Mouse (Mus musculus) embryonic facial prominence, embryonic 10.5 days (tissue): Measurements from ENCODE around the gene Wdr70. TPM values are rescaled to one million over a fixed set of nuclear protein-coding genes. Genes with fewer than 3 reads are reported as not detected.
"Not testable (repeated sequence)": the region's sequence is repeated elsewhere in the genome, so short reads cannot be mapped to it uniquely, and the experiment has no call there.

Source experiments
- DNase-seq: peaks from one replicate; pipeline ENCODE4 v3.0.0-alpha.2; 2017; ENCODE audit warnings: low spot score
- H3K27ac ChIP-seq: fragments of 300-500 bp; sonication (generic); replicated peaks from 2 replicates; pipeline ENCODE4 v1.5.1; 2016; ENCODE audit warnings: mild to moderate bottlenecking
- H3K27me3 ChIP-seq: fragments of 300-500 bp; sonication (generic); replicated peaks from 2 replicates; pipeline ENCODE4 v1.6.1; 2016; ENCODE audit warnings: low read depth, mild to moderate bottlenecking; ENCODE audit not compliant: poor library complexity, severe bottlenecking
- H3K36me3 ChIP-seq: fragments of 300-500 bp; sonication (generic); replicated peaks from 2 replicates; pipeline ENCODE4 v1.6.1; 2016; ENCODE audit warnings: mild to moderate bottlenecking, moderate library complexity
- H3K4me1 ChIP-seq: fragments of 300-500 bp; sonication (generic); 2 replicates; pipeline ENCODE4 v1.6.1; 2016
- H3K4me3 ChIP-seq: fragments of 300-500 bp; sonication (generic); 2 replicates; pipeline ENCODE4 v1.5.1; 2016; ENCODE audit warnings: mild to moderate bottlenecking, moderate library complexity
- H3K9me3 ChIP-seq: fragments of 300-500 bp; sonication (generic); 2 replicates; pipeline ENCODE4 v1.6.1; 2016; ENCODE audit warnings: mild to moderate bottlenecking
- WGBS: fragments of 180-500 bp; shearing (Covaris S2); methylation state at CpG from one replicate; pipeline ENCODE4 v1.1.7; 2016; 5-methylcytosine and 5-hydroxymethylcytosine counted together
- polyA plus RNA-seq: library from polyadenylated mRNA; unstranded; fragments of >200 nt; fragmentation: Nextera tagmentation; extraction: Ambion mirVana; gene quantifications from 2 replicates; pipeline ENCODE4 v1.2.1, GENCODE M21; 2016

Wdr70 gene
- 78.6 and 87.4 TPM in 2 replicates for polyA plus RNA-seq

DNA sequence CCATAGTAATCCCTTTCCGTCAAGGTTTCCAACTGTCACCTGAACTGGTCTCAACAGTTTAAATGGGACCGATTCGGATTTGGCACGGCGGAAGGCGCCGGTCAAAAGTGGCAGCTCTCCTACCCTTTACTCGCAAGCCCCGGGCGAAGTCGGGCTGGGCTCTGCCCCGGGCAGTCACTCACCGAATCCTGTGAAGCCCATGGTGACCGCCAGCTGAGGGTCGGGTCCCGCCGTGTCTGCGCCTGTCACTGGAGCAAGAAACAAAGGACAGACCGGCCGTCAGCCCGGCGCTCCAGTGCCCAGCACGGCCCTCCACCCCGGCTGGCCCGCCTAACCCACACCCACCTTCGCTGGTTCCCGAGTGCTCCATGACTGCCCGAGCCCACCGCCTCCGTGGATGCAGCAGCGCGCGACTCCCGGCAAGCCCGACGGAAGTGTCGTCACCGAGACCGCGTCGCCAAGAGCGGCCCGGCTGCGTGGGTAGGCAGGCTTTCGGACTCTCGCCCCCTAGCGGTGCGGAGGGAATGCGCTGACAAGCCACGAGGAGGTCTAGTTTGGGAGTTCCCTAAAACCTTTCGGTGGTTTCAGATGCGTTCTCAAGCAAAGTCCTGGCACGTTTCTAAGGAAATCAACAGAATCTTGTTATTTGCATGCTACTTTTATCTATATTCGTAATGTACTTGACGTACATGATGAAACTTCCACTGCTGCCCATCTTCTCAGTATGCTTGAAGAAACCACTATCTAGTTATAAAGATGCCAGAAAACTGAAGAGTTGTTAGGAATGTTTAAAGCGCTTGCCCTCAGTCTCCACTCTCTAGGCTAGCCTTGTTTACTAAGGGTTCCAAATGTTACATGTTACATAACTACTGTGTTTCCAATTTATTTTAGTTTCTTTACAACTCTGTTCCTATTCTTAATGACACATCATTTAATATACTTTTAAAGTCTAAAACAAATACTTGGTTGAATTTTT lies at the start of gene Wdr70:
Wdr70 (minus strand) TSS at position 436 of the 976 bp plus-strand sequence.
- H3K27me3 ChIP-seq = no peaks in the 10 kb centered on the region
- DNase-seq = peak; percentile 97
- H3K9me3 ChIP-seq = no peaks in the 10 kb centered on the region
- peaks cover 26% of the 10 kb centered on the region for H3K36me3 ChIP-seq
- WGBS = 3% methylated on average over 56 of the region's 56 CpGs
- peak within 1 kb of the TSS; percentile 84 for H3K27ac ChIP-seq
- peak within 1 kb of the TSS; percentile 87 for H3K4me3 ChIP-seq
- H3K4me1 ChIP-seq = peaks cover 6% of the 10 kb centered on the region

DNA sequence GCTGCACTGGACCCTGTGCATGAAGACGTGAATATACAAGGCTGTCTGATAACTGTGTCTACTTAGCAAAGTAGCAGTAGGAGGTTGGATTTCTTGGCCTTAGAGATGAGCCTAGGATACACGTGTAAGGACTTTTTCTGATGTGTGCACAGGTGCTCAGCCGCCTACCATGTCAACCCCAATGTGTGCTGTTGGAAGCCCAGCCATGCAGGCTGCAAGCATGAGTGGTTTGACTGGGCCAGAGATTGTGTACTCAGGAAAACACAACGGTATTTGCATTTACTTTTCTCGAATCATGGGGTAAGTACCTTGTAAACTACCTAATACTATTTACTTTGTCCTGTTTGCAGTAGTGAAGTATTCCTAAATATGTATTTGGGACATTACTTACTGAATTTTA lies 36.6 kb upstream of the Wdr70 start:
- Histone ChIP-seq H3K36me3 (peaks cover 98% of the 10 kb centered on the region), H3K4me3 (no peak overlapping the region)

DNA sequence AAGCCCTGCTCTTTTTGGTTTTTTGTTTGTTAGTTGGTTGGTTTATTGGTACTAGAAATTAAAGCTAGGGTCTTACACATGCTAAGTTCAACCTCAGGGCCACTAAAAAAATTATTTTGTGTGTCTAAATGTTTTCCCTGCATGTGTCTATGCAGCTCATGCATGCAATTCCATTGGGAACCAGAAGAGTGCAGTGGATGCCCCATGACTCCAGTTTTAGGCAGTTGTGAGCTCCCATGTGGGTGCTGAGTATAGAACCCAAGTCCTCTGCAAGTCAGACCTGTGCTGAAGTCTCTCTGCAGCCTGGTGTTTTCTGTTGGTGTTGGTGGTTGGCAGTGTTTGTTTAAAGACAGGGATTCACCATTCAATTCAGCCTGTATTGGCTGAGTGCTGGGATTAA lies 32.8 kb upstream of the Wdr70 start:
- Histone ChIP-seq H3K4me1 (no peaks in the 10 kb centered on the region), H3K4me3 (no peak overlapping the region), H3K27ac (no peak overlapping the region), H3K27me3 (no peaks in the 10 kb centered on the region), H3K9me3 (no peaks in the 10 kb centered on the region), H3K36me3 (peaks cover 98% of the 10 kb centered on the region)
- DNase-seq = no peak

More for the DNA sequence above, 36.6 kb upstream of the Wdr70 start:
- Histone ChIP-seq H3K9me3 (no peaks in the 10 kb centered on the region), H3K4me1 (no peaks in the 10 kb centered on the region), H3K27ac (no peak overlapping the region), H3K27me3 (no peaks in the 10 kb centered on the region)
- WGBS = 91% methylated on average over 5 of the region's 5 CpGs
- no peak for DNase-seq

DNA sequence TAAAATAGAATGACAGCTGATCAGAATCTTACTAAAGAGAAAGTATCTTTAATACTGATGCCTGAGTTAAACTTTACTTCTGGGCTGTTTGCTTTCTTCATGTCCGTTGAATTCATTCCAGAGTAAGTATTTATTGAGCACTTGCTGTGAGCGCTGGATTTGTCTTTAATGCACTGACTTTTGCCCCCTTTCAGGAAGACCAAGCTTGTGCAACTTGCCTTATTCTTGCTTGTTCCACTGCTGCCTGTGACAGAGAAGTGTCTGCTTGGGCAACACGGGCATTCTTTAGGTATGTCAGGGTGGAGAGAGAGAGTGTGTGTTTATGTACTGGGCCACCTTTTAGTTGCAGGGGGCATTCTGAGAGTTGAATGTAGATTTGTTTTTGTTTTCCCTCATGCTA lies 32.3 kb upstream of the Wdr70 start:
- no peak overlapping the region for H3K27ac ChIP-seq
- DNase-seq = no peak
- WGBS = 94% methylated on average over 3 of the region's 3 CpGs
- no peaks in the 10 kb centered on the region for H3K4me1 ChIP-seq
- peaks cover 98% of the 10 kb centered on the region for H3K36me3 ChIP-seq
- no peaks in the 10 kb centered on the region for H3K27me3 ChIP-seq
- H3K4me3 ChIP-seq = no peak overlapping the region
- H3K9me3 ChIP-seq = no peaks in the 10 kb centered on the region

DNA sequence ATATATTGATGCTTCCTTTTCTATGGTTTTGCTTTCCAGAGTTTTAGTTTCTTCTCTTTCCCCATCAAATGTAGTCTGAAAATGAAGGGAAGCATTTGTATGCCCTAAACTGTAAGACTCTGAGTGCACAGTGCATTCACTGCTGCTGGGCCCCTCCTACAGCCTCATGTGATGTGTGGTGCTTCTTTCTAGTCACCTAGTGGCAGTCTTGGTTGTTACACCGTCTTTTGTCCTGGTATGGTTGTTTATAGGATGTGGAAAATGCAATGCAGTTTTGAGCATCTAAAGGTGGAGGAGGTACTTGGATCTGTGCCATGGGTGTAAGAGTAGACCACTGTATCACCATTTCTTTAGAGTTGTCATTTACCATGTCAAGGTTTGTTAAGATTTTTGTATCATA lies 30.3 kb upstream of the Wdr70 start:
- Histone ChIP-seq H3K27ac (no peak overlapping the region), H3K36me3 (peaks cover 98% of the 10 kb centered on the region), H3K27me3 (no peaks in the 10 kb centered on the region), H3K4me3 (no peak overlapping the region), H3K4me1 (no peaks in the 10 kb centered on the region), H3K9me3 (no peaks in the 10 kb centered on the region)
- DNase-seq = no peak
- WGBS = 88% methylated on average over 1 of the region's 1 CpGs

DNA sequence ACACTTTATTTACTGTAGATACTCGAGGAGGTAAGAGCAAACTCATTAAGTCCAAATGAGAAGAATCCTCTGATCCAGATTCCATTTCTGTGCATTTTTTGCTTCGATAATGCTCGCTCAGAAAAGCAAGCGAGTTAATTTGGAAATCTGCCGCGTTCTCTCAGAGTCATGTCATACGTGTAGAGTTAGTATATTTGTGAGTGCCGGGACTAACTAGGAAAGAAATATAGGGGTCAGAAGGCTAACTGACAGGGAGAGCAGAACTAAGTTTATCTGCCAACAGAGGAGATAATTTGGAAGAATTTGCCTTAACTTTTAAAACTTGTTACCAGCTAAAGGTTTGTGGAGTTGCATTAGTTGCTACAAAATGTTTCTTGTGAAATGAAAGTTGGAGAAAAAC lies 10.8 kb upstream of the Wdr70 start:
- Histone ChIP-seq H3K27ac (peak overlapping the region; percentile 92), H3K27me3 (no peaks in the 10 kb centered on the region), H3K36me3 (peaks cover 40% of the 10 kb centered on the region), H3K9me3 (no peaks in the 10 kb centered on the region), H3K4me3 (peak overlapping the region; percentile 87), H3K4me1 (peaks cover 12% of the 10 kb centered on the region)
- 4% methylated on average over 8 of the region's 8 CpGs for WGBS
- DNase-seq = no peak

DNA sequence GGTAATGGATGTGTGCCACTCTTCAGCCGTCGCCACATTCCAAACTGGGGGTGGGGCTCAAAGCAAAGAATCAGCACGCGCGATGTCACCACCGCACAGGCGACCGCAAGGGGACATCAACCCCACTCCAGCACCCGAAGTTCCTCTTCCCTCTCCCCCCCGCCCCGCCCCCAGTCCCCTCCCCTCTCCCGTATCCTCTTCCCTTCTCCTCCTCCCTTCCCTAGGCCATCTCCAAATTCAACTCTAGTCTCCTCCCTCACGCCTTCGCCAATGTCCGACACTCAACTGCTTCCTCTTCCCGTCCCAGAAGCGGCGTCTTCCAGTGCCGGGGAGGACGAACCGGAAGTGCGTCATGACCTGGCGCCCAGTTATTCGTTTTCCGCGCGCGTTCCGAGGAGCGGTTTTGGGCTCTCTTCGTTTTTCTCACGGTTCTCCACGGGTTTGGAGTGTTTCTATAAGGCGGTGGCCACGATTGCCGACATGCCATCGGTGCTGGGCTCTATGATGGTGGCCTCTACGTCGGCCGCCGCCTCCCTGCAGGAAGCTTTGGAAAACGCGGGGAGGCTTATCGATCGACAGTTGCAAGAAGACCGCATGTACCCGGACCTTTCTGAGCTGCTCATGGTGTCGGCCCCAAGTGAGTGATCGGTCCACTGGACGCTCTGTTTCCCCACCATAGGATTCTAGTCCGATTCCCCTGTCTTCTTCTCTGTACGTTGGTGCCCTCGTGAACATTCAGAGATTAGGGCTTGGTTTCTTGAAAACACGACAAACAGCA lies 10.1 kb upstream of the Wdr70 start, which contains the start of gene Nup155:
Nup155 (plus strand) TSS at position 308 of the 778 bp plus-strand sequence.
- H3K4me3 ChIP-seq = peak within 1 kb of the TSS; percentile 87
- peak within 1 kb of the TSS; percentile 92 for H3K27ac ChIP-seq
- DNase-seq = peak; percentile 93
- peaks cover 33% of the 10 kb centered on the region for H3K36me3 ChIP-seq
- H3K4me1 ChIP-seq = peaks cover 12% of the 10 kb centered on the region
- H3K27me3 ChIP-seq = no peaks in the 10 kb centered on the region
- WGBS = under 1% methylated on average over 54 of the region's 54 CpGs
- H3K9me3 ChIP-seq = no peaks in the 10 kb centered on the region

DNA sequence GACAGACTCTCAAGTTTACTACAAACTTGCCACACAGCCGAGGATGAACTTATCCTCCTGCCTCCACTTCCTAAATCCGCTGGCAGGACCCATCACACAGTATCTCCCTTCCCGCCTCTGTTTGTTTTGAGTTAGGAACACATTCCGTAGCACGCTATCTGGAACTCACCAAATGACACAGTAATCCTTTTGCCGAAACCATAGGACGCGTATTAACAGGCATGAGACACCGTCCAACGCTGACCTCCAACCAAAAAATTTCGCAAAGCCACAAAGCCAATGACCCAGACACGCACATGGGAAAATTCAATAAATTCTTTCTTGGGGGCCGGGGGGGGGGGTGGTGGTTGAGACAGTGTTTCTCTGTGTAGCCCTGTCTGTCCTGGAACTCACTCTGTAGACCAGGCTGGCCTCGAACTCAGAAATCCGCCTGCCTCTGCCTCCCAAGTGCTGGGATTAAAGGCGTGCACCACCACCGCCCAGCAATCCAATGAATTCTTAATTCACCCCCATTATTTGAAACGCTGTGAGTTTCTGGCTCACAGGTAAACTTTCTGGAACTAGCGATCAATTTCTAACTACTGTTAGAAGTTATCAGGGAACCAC lies 9.5 kb upstream of the Wdr70 start:
- no peak for DNase-seq
- Histone ChIP-seq H3K27ac (peak overlapping the region; percentile 92), H3K27me3 (no peaks in the 10 kb centered on the region), H3K4me3 (peak overlapping the region; percentile 87), H3K9me3 (no peaks in the 10 kb centered on the region), H3K4me1 (peaks cover 12% of the 10 kb centered on the region), H3K36me3 (peaks cover 26% of the 10 kb centered on the region)
- WGBS = 60% methylated on average over 19 of the region's 19 CpGs

DNA sequence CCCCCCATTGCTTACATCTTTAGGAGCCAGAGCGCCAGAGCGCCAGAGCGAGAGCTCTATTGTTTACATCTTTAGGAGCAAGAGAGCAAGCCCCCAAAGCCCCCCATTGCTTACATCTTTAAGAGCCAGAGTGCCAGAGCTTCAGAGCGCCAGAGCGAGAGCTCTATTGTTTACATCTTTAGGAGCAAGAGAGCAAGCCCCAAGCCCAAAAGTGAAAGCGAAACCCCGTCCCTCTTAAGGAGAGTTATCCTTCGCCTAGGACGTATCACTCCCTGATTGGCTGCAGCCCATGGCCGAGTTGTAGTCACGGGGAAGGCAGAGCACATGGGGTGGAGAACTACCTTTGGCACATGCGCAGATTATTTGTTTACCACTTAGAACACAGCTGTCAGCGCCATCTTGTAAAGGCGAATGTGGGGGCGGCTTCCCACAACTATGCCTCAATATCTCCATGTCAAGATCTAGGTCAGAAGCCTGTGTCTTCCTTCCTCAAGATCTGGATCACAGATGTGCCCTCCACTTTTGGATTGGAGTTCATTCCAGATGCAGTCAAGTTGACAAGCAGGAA lies 3.0 kb upstream of the Wdr70 start:
- not testable (repeated sequence) for H3K9me3 ChIP-seq, H3K27ac ChIP-seq, H3K36me3 ChIP-seq, DNase-seq, H3K4me3 ChIP-seq, H3K4me1 ChIP-seq, H3K27me3 ChIP-seq
- 87% methylated on average over 15 of the region's 15 CpGs for WGBS

DNA sequence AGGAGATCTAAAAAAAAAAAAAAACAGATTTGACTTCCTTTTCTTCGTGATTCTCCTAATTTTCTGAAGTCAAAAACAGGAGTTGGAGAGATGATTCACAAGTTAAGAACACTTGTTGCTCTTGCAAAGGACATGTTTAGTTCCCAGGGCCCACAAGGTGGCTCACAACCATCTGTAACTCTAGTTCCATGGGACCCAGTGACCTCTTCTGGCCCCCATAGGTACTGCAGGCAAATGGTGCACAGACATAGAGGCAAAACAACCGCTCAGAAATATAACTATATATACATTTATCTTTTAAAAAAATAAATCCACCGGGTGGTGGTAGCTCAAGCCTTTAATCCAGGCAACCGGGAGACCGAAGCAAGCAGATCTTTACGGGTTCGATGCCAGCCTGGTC lies 1.2 kb downstream of the Wdr70 start:
- H3K9me3 ChIP-seq = no peaks in the 10 kb centered on the region
- peak; percentile 56 for DNase-seq
- 30% methylated on average over 7 of the region's 7 CpGs for whole genome bisulfite sequencing
- peak overlapping the region; percentile 87 for H3K4me3 ChIP-seq
- H3K27me3 ChIP-seq = no peaks in the 10 kb centered on the region
- peaks cover 6% of the 10 kb centered on the region for H3K4me1 ChIP-seq
- peaks cover 38% of the 10 kb centered on the region for H3K36me3 ChIP-seq
- H3K27ac ChIP-seq = no peak overlapping the region

DNA sequence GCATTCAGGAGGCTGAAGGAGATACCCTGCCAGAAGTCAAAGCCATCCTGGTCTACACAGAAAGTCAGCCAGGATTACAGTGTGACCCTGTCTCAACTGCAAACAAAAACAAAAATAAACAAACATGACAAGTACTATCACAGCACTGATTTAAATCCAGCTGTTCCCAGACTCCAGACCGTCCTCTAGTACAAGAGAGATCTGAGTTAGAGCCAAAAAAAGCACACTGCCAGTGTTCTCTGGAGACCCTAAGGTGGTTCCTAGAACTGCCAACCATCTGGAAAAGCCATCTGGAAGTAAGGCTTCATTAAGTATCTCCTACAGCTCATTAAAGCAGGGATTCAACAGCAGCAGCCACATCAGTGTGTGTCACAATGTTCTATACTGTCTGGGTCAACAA lies 6.3 kb downstream of the Wdr70 start:
- H3K36me3 ChIP-seq = peaks cover 75% of the 10 kb centered on the region
- not testable (repeated sequence) for H3K27me3 ChIP-seq, DNase-seq, H3K27ac ChIP-seq, H3K4me3 ChIP-seq, H3K9me3 ChIP-seq, H3K4me1 ChIP-seq
- WGBS = 85% methylated on average over 1 of the region's 1 CpGs

DNA sequence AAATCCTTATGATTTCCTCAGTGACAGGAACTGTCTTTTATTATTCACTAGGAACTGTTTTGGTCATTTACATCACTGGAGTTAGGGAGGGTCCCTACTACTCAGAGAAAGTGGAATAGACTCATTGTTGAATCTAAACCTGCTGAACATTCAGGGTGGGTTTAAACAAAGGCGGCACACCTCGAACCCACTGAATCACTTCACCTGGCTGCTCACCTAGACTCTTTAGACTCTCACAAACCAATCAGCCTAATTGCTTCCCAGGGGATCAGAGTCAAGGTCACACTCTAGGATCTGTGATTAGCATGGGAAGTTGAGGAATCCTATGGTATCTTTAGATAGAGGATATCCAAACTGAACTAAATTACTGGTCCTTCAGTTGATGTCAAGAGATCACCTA lies 8.3 kb downstream of the Wdr70 start:
- no peaks in the 10 kb centered on the region for H3K27me3 ChIP-seq
- no peaks in the 10 kb centered on the region for H3K9me3 ChIP-seq
- peaks cover 71% of the 10 kb centered on the region for H3K36me3 ChIP-seq
- no peak overlapping the region for H3K4me3 ChIP-seq
- no peak overlapping the region for H3K27ac ChIP-seq
- DNase-seq = no peak
- WGBS = 95% methylated on average over 2 of the region's 2 CpGs
- no peaks in the 10 kb centered on the region for H3K4me1 ChIP-seq
